ENCODE assay signal across 31 mouse cellular contexts in the genomic region with DNA sequence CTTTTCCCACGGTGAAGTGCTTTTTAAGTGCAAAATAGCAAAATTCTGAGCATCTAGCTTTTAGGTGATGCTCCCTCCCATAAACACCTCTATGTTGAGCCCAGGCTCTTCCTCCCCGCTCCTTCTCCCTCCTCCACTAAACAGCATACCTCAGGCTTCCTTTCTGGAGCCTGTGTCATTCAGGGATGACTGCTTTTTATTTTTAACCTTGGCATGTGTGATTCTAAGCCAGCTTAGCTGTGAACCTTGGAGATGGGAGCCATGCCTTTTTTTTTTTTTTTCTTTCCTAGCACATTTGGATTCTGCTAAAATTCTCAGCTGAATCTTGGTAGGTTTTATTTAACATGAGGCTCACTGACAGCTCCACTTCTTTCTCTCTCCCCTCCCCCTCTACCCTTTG. TPM values are rescaled to one million over a fixed set of nuclear protein-coding genes. Genes with fewer than 3 reads are reported as not detected.
A peak's percentile ranks its signal among the peaks of the same experiment; 100 is the strongest.
DNase-seq lines count a peak whose midpoint lies in the region; ATAC-seq and TF ChIP-seq lines count a peak whose summit lies in the region.
"Had no signal": no experiment of that assay in that cellular context is flagged by ENCODE, and none has a peak within 500 bp of the region (broad histone marks: within the 10 kb centered on the region; RNA-seq: fewer than 3 reads in every experiment).

No protein-coding gene starts in this region.

- H3K27ac ChIP-seq in forebrain, postnatal 0 days (ENCODE audit: low read depth, low read length) = no peak overlapping the region
- H3K27ac ChIP-seq in forebrain, embryonic 14.5 days (ENCODE audit: low read depth, low read length) = no peak overlapping the region
- H3K27ac ChIP-seq in left cerebral cortex, adult 2 months = peak overlapping the region; percentile 58
- H3K27ac ChIP-seq in hindbrain, postnatal 0 days = no peak overlapping the region
- H3K27ac ChIP-seq in gastrocnemius, adult 2 months = no peak overlapping the region
- H3K27ac ChIP-seq: embryonic facial prominence, embryonic 13.5 days; forebrain, embryonic 12.5 days; heart, embryonic 10.5 days; heart, embryonic 15.5 days; kidney, embryonic 15.5 days; limb, embryonic 13.5 days; lung, embryonic 15.5 days; midbrain, embryonic 10.5 days; neural tube, embryonic 12.5 days; stomach, embryonic 15.5 days had no signal

- peak overlapping the region; percentile 58; the same call in 1 of the 2 replicates for H3K4me3 ChIP-seq in forebrain, postnatal 0 days (ENCODE audit: low read depth, low read length)
- H3K4me3 ChIP-seq in forebrain, embryonic 14.5 days (ENCODE audit: low read depth, low read length) = no peak overlapping the region
- peak overlapping the region; percentile 60 for H3K4me3 ChIP-seq in left cerebral cortex, adult 2 months
- no peak overlapping the region for H3K4me3 ChIP-seq in hindbrain, postnatal 0 days (ENCODE audit: low read length)
- H3K4me3 ChIP-seq in gastrocnemius, adult 2 months = no peak overlapping the region
- H3K4me3 ChIP-seq: embryonic facial prominence, embryonic 13.5 days; forebrain, embryonic 12.5 days; heart, embryonic 10.5 days; heart, embryonic 15.5 days; kidney, embryonic 15.5 days; limb, embryonic 13.5 days; lung, embryonic 15.5 days; midbrain, embryonic 10.5 days; neural tube, embryonic 12.5 days; stomach, embryonic 15.5 days had no signal

- H3K9ac ChIP-seq in forebrain, postnatal 0 days = no peak overlapping the region
- no peak overlapping the region for H3K9ac ChIP-seq in forebrain, embryonic 14.5 days (ENCODE audit: low read length)
- H3K9ac ChIP-seq in hindbrain, postnatal 0 days (replicated peaks; ENCODE audit: low read length) = no peak overlapping the region
- H3K9ac ChIP-seq: embryonic facial prominence, embryonic 13.5 days; forebrain, embryonic 12.5 days; heart, embryonic 15.5 days; kidney, embryonic 15.5 days; limb, embryonic 13.5 days; lung, embryonic 15.5 days; neural tube, embryonic 12.5 days; stomach, embryonic 15.5 days had no signal

- no peak for ATAC-seq in forebrain, postnatal 0 days
- ATAC-seq in forebrain, embryonic 14.5 days = no peak
- ATAC-seq in hindbrain, postnatal 0 days = no peak

- peak overlapping the region; percentile 92 for H3K4me2 ChIP-seq in forebrain, postnatal 0 days (ENCODE audit: low read depth)
- H3K4me2 ChIP-seq in forebrain, embryonic 14.5 days (ENCODE audit: low read length) = no peak overlapping the region
- peak overlapping the region; percentile 77 for H3K4me2 ChIP-seq in hindbrain, postnatal 0 days (ENCODE audit: low read depth, low read length)
- H3K4me2 ChIP-seq: embryonic facial prominence, embryonic 13.5 days; forebrain, embryonic 12.5 days; heart, embryonic 15.5 days; kidney, embryonic 15.5 days; limb, embryonic 13.5 days; liver, embryonic 11.5 days; lung, embryonic 15.5 days; neural tube, embryonic 12.5 days; stomach, embryonic 15.5 days had no signal

- H3K4me1 ChIP-seq in forebrain, postnatal 0 days (ENCODE audit: insufficient read depth) = 0 out of 2 replicates have a peak, but pooled peaks cover 5% of the 10 kb centered on the region
- H3K4me1 ChIP-seq in forebrain, embryonic 14.5 days (ENCODE audit: control insufficient read depth, insufficient read depth, low read length) = peaks cover 7% of the 10 kb centered on the region
- H3K4me1 ChIP-seq in hindbrain, postnatal 0 days (ENCODE audit: insufficient read depth, low read length) = no peaks in the 10 kb centered on the region
- H3K4me1 ChIP-seq: lung, embryonic 15.5 days had no signal

- TF ChIP-seq CTCF in forebrain, postnatal 0 days (IDR thresholded peaks at IDR 0.05; ENCODE audit: low read depth) = no peak
- no peak for TF ChIP-seq CTCF in left cerebral cortex, adult 2 months (IDR thresholded peaks at IDR 0.05)
- no peak for TF ChIP-seq CTCF in hindbrain, postnatal 0 days (IDR thresholded peaks at IDR 0.05; ENCODE audit: low read depth)
- no peak for TF ChIP-seq CTCF in gastrocnemius, adult 2 months (IDR thresholded peaks at IDR 0.05)

- peaks cover 27% of the 10 kb centered on the region for H3K27me3 ChIP-seq in forebrain, postnatal 0 days (ENCODE audit: insufficient read depth, low read length)
- H3K27me3 ChIP-seq in forebrain, embryonic 14.5 days (replicated peaks; ENCODE audit: control insufficient read depth, insufficient read depth, low read length) = peaks cover 41% of the 10 kb centered on the region
- peaks cover 33% of the 10 kb centered on the region for H3K27me3 ChIP-seq in hindbrain, postnatal 0 days (ENCODE audit: insufficient read depth, low read length)

- H3K36me3 ChIP-seq in forebrain, postnatal 0 days (ENCODE audit: insufficient read depth) = no peaks in the 10 kb centered on the region
- no peaks in the 10 kb centered on the region for H3K36me3 ChIP-seq in forebrain, embryonic 14.5 days (ENCODE audit: control insufficient read depth, insufficient read depth, low read length)
- no peaks in the 10 kb centered on the region for H3K36me3 ChIP-seq in hindbrain, postnatal 0 days (ENCODE audit: insufficient read depth, low read length)
- H3K36me3 ChIP-seq: embryonic facial prominence, embryonic 13.5 days; forebrain, embryonic 12.5 days; heart, embryonic 10.5 days; heart, embryonic 15.5 days; kidney, embryonic 15.5 days; limb, embryonic 13.5 days; lung, embryonic 15.5 days; midbrain, embryonic 10.5 days; neural tube, embryonic 12.5 days; stomach, embryonic 15.5 days had no signal

- intact Hi-C loops in left cerebral cortex, adult 2 months (cut with DNase I) = loop anchor here (2.0 to 10.0 kb wide), 4 partner anchors 94 to 570 kb away; no protein-coding TSS in a partner anchor
- intact Hi-C loops in left cerebral cortex, postnatal 10 days (cut with DNase I) = loop anchor here (5.0 to 10.0 kb wide), 3 partner anchors 162 to 320 kb away; a partner anchor contains a TSS
- intact Hi-C loops in gastrocnemius, adult 2 months (cut with DNase I) = no loop called here

- DNase-seq in forebrain, postnatal 0 days = no peak
- no peak for DNase-seq in forebrain, embryonic 14.5 days (ENCODE audit: low spot score)
- no peak for DNase-seq in left cerebral cortex, adult 2 months (ENCODE audit: extremely low spot score in 1 of 2, low spot score in 2 of 2)
- DNase-seq in left cerebral cortex, postnatal 10 days (ENCODE audit: extremely low spot score in 1 of 2, low spot score in 2 of 2) = no peak
- peak; percentile 63 for DNase-seq in brain, adult 2 months (ENCODE audit: low read depth, low spot score)
- DNase-seq in hindbrain, postnatal 0 days (ENCODE audit: low spot score) = no peak
- DNase-seq in urinary bladder, postnatal 4 days (ENCODE audit: low spot score in 2 of 2) = no peak
- DNase-seq in gastrocnemius, adult 2 months = no peak
- DNase-seq: adrenal gland, postnatal 14 days; cerebellum, adult 11-12 months; cerebellum, adult 9-11 months; gastrocnemius, postnatal 14 days; kidney, postnatal 25 days; retina, postnatal 1 day; right cerebral cortex, postnatal 25 days; thymus, postnatal 14 days had no signal

- WGBS in forebrain, postnatal 0 days = 87% methylated on average over 2 of the region's 2 CpGs
- WGBS in forebrain, embryonic 14.5 days = 82% methylated on average over 2 of the region's 2 CpGs
- 90% methylated on average over 2 of the region's 2 CpGs for WGBS in hindbrain, postnatal 0 days

- H3K9me3 ChIP-seq in forebrain, postnatal 0 days (ENCODE audit: low read length) = no peaks in the 10 kb centered on the region
- H3K9me3 ChIP-seq in forebrain, embryonic 14.5 days (replicated peaks; ENCODE audit: control insufficient read depth, low read length) = no peaks in the 10 kb centered on the region
- no peaks in the 10 kb centered on the region for H3K9me3 ChIP-seq in hindbrain, postnatal 0 days (ENCODE audit: low read length)
- H3K9me3 ChIP-seq: embryonic facial prominence, embryonic 13.5 days; forebrain, embryonic 12.5 days; heart, embryonic 10.5 days; heart, embryonic 15.5 days; kidney, embryonic 15.5 days; limb, embryonic 13.5 days; lung, embryonic 15.5 days; midbrain, embryonic 10.5 days; neural tube, embryonic 12.5 days; stomach, embryonic 15.5 days had no signal

RNA-seq across cellular contexts. Expression of a gene that starts 3.2 kb away (rescaled TPM):
- total RNA-seq in forebrain, postnatal 0 days (2014; rRNA removed) = 17.9 and 28.3 TPM in 2 replicates
- 22.3 and 31.7 TPM in 2 replicates for polyA plus RNA-seq in forebrain, postnatal 0 days (2015; fragmentation: Nextera tagmentation; extraction: Ambion mirVana)
- 6.2 and 10.8 TPM in 2 replicates for polyA plus RNA-seq in forebrain, embryonic 14.5 days (2014; fragmentation: Nextera tagmentation; extraction: Ambion mirVana)
- total RNA-seq in left cerebral cortex, adult 2 months (2021) = 10 to 100 TPM; 51.9 to 53.4 TPM
- 10 to 100 TPM; 69.8 to 70.6 TPM for total RNA-seq in left cerebral cortex, postnatal 10 days (2021)
- 27.7 and 32.6 TPM in 2 replicates for total RNA-seq in hindbrain, postnatal 0 days (2014; rRNA removed)
- 17.4 and 18.9 TPM in 2 replicates for polyA plus RNA-seq in hindbrain, postnatal 0 days (2015; fragmentation: Nextera tagmentation; extraction: Ambion mirVana)
- not detected for total RNA-seq in gastrocnemius, adult 2 months (2021)
- total RNA-seq: gastrocnemius, postnatal 14 days; granulocyte monocyte progenitor cell, adult 5-6 weeks; heart, postnatal 25 days; megakaryocyte progenitor cell, adult 5-6 weeks; MEL had no signal

Comparison
In these comparisons a context has a peak if more than half of its experiments do, and no peak if none do; other contexts are left out.
1. H3K4me3 ChIP-seq: peak in forebrain, postnatal 0 days (single experiment) and left cerebral cortex, adult 2 months (single experiment); none in forebrain, embryonic 14.5 days (single experiment), hindbrain, postnatal 0 days (single experiment) and gastrocnemius, adult 2 months (single experiment).
2. RNA of a gene that starts 3.2 kb away (total RNA-seq): 69.8 to 70.6 TPM in left cerebral cortex, postnatal 10 days, 51.9 to 53.4 TPM in left cerebral cortex, adult 2 months, 27.7 to 32.6 TPM in hindbrain, postnatal 0 days and 17.9 to 28.3 TPM in forebrain, postnatal 0 days; not detected in gastrocnemius, adult 2 months; every median in the first group is over 10 times any median in the second.